Mouse (Mus musculus) small intestine, adult 2 months (tissue): ENCODE data around the gene Kctd4.

Source experiments
- CTCF ChIP-seq: fragments of 200-500 bp; IDR thresholded peaks from 2 replicates; pipeline ENCODE4 v1.5.1; 2012; ENCODE audit warnings: low read depth, mild to moderate bottlenecking, control low read depth, inconsistent platforms, low read length, moderate library complexity, mixed read lengths; ENCODE audit not compliant: insufficient replicate concordance, insufficient read length; ENCODE audit errors: extremely low read depth
- POLR2A ChIP-seq: fragments of 200-500 bp; IDR thresholded peaks from 2 replicates; pipeline ENCODE4 v1.6.1; 2012; ENCODE audit warnings: low read depth, mild to moderate bottlenecking, control low read depth, inconsistent platforms, low read length, moderate library complexity

DNA sequence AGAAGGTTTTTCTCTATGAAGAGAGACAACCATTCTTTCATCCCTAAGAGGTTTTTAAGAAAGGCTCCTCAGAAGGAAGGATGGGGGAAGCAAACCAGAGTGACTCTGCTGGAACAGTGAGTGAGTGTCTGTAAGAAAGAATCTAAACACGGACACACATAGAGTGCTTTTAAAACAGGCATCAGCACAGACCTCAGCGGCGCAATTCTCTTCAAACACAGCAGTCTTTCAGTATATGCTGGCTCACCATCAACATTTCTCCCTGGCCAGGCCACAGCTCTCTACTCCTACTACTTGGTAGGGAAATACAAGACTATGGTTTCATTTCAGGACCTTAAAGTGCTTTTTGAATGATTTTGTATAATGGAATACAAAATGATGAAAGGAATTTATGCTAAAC is 26.4 kb downstream of the Kctd4 start:
- TF ChIP-seq CTCF (no peak), POLR2A (no peak)
